Comparison of ENCODE assay signal across 25 mouse cellular contexts in genomic region chr7:24517077-24517476, GRCm38 (mm10). TPM values are rescaled to one million over a fixed set of nuclear protein-coding genes. Genes with fewer than 3 reads are reported as not detected.
DNase-seq lines count a peak whose midpoint lies in the region; ATAC-seq and TF ChIP-seq lines count a peak whose summit lies in the region.
"Had no signal": no experiment of that assay in that cellular context is flagged by ENCODE, and none has a peak within 500 bp of the region (broad histone marks: within the 10 kb centered on the region; RNA-seq: fewer than 3 reads in every experiment).

No protein-coding gene starts in this region.

- intact Hi-C loops in left cerebral cortex, adult 2 months (cut with DNase I) = no loop called here

- ATAC-seq in forebrain, embryonic 15.5 days (replicated peaks) = peak; percentile 6; the same call in 1 of the 2 replicates
- no peak for ATAC-seq in forebrain, embryonic 16.5 days
- ATAC-seq in intestine, embryonic 15.5 days = no peak
- ATAC-seq: lung, postnatal 0 days had no signal

- peaks cover 22% of the 10 kb centered on the region; the same call in 1 of the 2 replicates for H3K36me3 ChIP-seq in forebrain, embryonic 15.5 days
- peaks cover 14% of the 10 kb centered on the region; the same call in 1 of the 2 replicates for H3K36me3 ChIP-seq in forebrain, embryonic 16.5 days (ENCODE audit: control insufficient read depth, insufficient read depth)
- no peaks in the 10 kb centered on the region for H3K36me3 ChIP-seq in ES-Bruce4 (ENCODE audit: control insufficient read depth, insufficient read depth, low read length, poor library complexity, severe bottlenecking)
- H3K36me3 ChIP-seq in intestine, embryonic 15.5 days = no peaks in the 10 kb centered on the region; the same call in 1 of the 2 replicates

- TF ChIP-seq CTCF in left cerebral cortex, adult 2 months (IDR thresholded peaks at IDR 0.05) = no peak
- TF ChIP-seq CTCF in ES-Bruce4 (IDR thresholded peaks at IDR 0.05; ENCODE audit: low read depth, low read length) = no peak
- TF ChIP-seq CTCF in cortical plate, adult 2 months (IDR thresholded peaks at IDR 0.05; ENCODE audit: extremely low read depth, insufficient read depth, low read length) = no peak

- WGBS in forebrain, embryonic 15.5 days = 31% methylated on average over 5 of the region's 5 CpGs
- 35% methylated on average over 5 of the region's 5 CpGs for WGBS in forebrain, embryonic 16.5 days
- 64% methylated on average over 5 of the region's 5 CpGs for WGBS in intestine, embryonic 15.5 days

- TF ChIP-seq POLR2A in ES-Bruce4 (IDR thresholded peaks at IDR 0.05; ENCODE audit: insufficient read depth, low read length) = no peak
- TF ChIP-seq POLR2A in cortical plate, adult 2 months (IDR thresholded peaks at IDR 0.05; ENCODE audit: extremely low read depth, insufficient read depth, low read length) = no peak

- H3K4me3 ChIP-seq in forebrain, embryonic 15.5 days = no peak overlapping the region
- no peak overlapping the region for H3K4me3 ChIP-seq in forebrain, embryonic 16.5 days (replicated peaks; ENCODE audit: low read length)
- no peak overlapping the region for H3K4me3 ChIP-seq in left cerebral cortex, adult 2 months
- H3K4me3 ChIP-seq in ES-Bruce4 (ENCODE audit: low read depth, low read length) = no peak overlapping the region
- H3K4me3 ChIP-seq in cortical plate, adult 2 months (ENCODE audit: insufficient read depth, low read length) = no peak overlapping the region
- no peak overlapping the region for H3K4me3 ChIP-seq in intestine, embryonic 15.5 days (replicated peaks)
- H3K4me3 ChIP-seq: embryonic facial prominence, embryonic 15.5 days had no signal

- TF ChIP-seq EP300 in ES-Bruce4 (IDR thresholded peaks at IDR 0.05; ENCODE audit: insufficient read depth, low read depth, low read length) = peak; percentile 66; the same call in 1 of the 2 replicates

- H3K27me3 ChIP-seq in forebrain, embryonic 15.5 days = no peaks in the 10 kb centered on the region
- no peaks in the 10 kb centered on the region for H3K27me3 ChIP-seq in forebrain, embryonic 16.5 days (replicated peaks; ENCODE audit: control insufficient read depth, insufficient read depth, low read length)
- no peaks in the 10 kb centered on the region for H3K27me3 ChIP-seq in ES-Bruce4 (ENCODE audit: control insufficient read depth, insufficient read depth, low read length, poor library complexity, severe bottlenecking)
- H3K27me3 ChIP-seq in intestine, embryonic 15.5 days (replicated peaks) = no peaks in the 10 kb centered on the region
- H3K27me3 ChIP-seq: embryonic facial prominence, embryonic 15.5 days had no signal

- H3K4me2 ChIP-seq in forebrain, embryonic 15.5 days (replicated peaks) = no peak overlapping the region
- H3K4me2 ChIP-seq in forebrain, embryonic 16.5 days (ENCODE audit: low read length) = no peak overlapping the region
- H3K4me2 ChIP-seq in intestine, embryonic 15.5 days (replicated peaks) = no peak overlapping the region
- H3K4me2 ChIP-seq: embryonic facial prominence, embryonic 15.5 days had no signal

- H3K4me1 ChIP-seq in forebrain, embryonic 15.5 days = peaks cover 14% of the 10 kb centered on the region; the same call in 1 of the 2 replicates
- H3K4me1 ChIP-seq in forebrain, embryonic 16.5 days (replicated peaks; ENCODE audit: control insufficient read depth, insufficient read depth, low read length) = peaks cover 13% of the 10 kb centered on the region
- peaks cover 14% of the 10 kb centered on the region for H3K4me1 ChIP-seq in ES-Bruce4 (ENCODE audit: control insufficient read depth, insufficient read depth, low read length)
- no peaks in the 10 kb centered on the region; the same call in 1 of the 2 replicates for H3K4me1 ChIP-seq in cortical plate, adult 2 months (ENCODE audit: control insufficient read depth, insufficient read depth, low read length)
- no peaks in the 10 kb centered on the region for H3K4me1 ChIP-seq in intestine, embryonic 15.5 days (replicated peaks)

- no peak for DNase-seq in left cerebral cortex, adult 2 months (ENCODE audit: extremely low spot score in 1 of 2, low spot score in 2 of 2)
- no peak for DNase-seq in left cerebral cortex, adult 11 months (ENCODE audit: low spot score)
- no peak for DNase-seq in heart, adult 9 months (ENCODE audit: low spot score in 2 of 2)
- DNase-seq: adrenal gland, adult 8-10 months; cerebellum, adult 9-10 months; gastrocnemius, postnatal 36 days; kidney, postnatal 10 days; left cerebral cortex, postnatal 4 days; liver; thymus, postnatal 25 days had no signal

- peak overlapping the region; percentile 24; the same call in 1 of the 2 replicates for H3K27ac ChIP-seq in forebrain, embryonic 15.5 days (replicated peaks)
- no peak overlapping the region for H3K27ac ChIP-seq in forebrain, embryonic 16.5 days (ENCODE audit: low read length)
- H3K27ac ChIP-seq in left cerebral cortex, adult 2 months = peak overlapping the region; percentile 76
- peak overlapping the region; percentile 55 for H3K27ac ChIP-seq in ES-Bruce4 (ENCODE audit: insufficient read depth, low read length)
- H3K27ac ChIP-seq in cortical plate, adult 2 months (ENCODE audit: insufficient read depth, low read length) = peak overlapping the region; percentile 56; the same call in 1 of the 2 replicates
- no peak overlapping the region for H3K27ac ChIP-seq in intestine, embryonic 15.5 days
- H3K27ac ChIP-seq: embryonic facial prominence, embryonic 15.5 days; stomach, postnatal 0 days had no signal

- no peaks in the 10 kb centered on the region for H3K9me3 ChIP-seq in forebrain, embryonic 15.5 days
- H3K9me3 ChIP-seq in forebrain, embryonic 16.5 days (ENCODE audit: control insufficient read depth, low read length) = no peaks in the 10 kb centered on the region
- H3K9me3 ChIP-seq in ES-Bruce4 (replicated peaks; ENCODE audit: control insufficient read depth, insufficient read depth, low read length, poor library complexity, severe bottlenecking) = no peaks in the 10 kb centered on the region
- no peaks in the 10 kb centered on the region for H3K9me3 ChIP-seq in intestine, embryonic 15.5 days
- H3K9me3 ChIP-seq: embryonic facial prominence, embryonic 15.5 days had no signal

- no peak overlapping the region for H3K9ac ChIP-seq in forebrain, embryonic 15.5 days (replicated peaks)
- no peak overlapping the region for H3K9ac ChIP-seq in forebrain, embryonic 16.5 days (replicated peaks; ENCODE audit: low read depth, low read length)
- H3K9ac ChIP-seq in ES-Bruce4 (ENCODE audit: low read depth, poor library complexity, severe bottlenecking) = no peak overlapping the region
- no peak overlapping the region for H3K9ac ChIP-seq in intestine, embryonic 15.5 days
- H3K9ac ChIP-seq: embryonic facial prominence, embryonic 15.5 days had no signal

RNA-seq across cellular contexts. Expression of gene AC161166.1, which starts 4.8 kb away (rescaled TPM):
- 1.5 and 1.7 TPM in 2 replicates for polyA plus RNA-seq in forebrain, embryonic 15.5 days (2015; fragmentation: Nextera tagmentation; extraction: Ambion mirVana)
- 1.2 and 1.9 TPM in 2 replicates for polyA plus RNA-seq in forebrain, embryonic 16.5 days (2015; fragmentation: Nextera tagmentation; extraction: Ambion mirVana)
- total RNA-seq in left cerebral cortex, adult 2 months (2021) = not detected
- not detected in 2 replicates for polyA plus RNA-seq in ES-Bruce4 (2011; ENCODE audit: insufficient read depth, insufficient read length, low read depth, missing spikeins)
- not detected in 2 replicates for polyA plus RNA-seq in cortical plate, adult 2 months (2012; rRNA removed)
- polyA plus RNA-seq in intestine, embryonic 15.5 days (2015; fragmentation: Nextera tagmentation; extraction: Ambion mirVana) = 0.14 and 0.24 TPM in 2 replicates
- total RNA-seq: adrenal gland, adult 8-10 months; gastrocnemius, postnatal 36 days; heart, adult 8-10 months; hematopoietic stem cell, adult 5-6 weeks; layer of hippocampus, adult 18-20 months; left cerebral cortex, adult 18-20 months; left cerebral cortex, postnatal 4 days had no signal
- polyA plus RNA-seq: kidney, adult 2 months; liver, embryonic 16.5 days had no signal

RNA-seq across cellular contexts. Expression of gene Zfp428, which starts 10.3 kb away (rescaled TPM):
- polyA plus RNA-seq in forebrain, embryonic 15.5 days (2015; fragmentation: Nextera tagmentation; extraction: Ambion mirVana) = 296 and 306 TPM in 2 replicates
- 267 and 282 TPM in 2 replicates for polyA plus RNA-seq in forebrain, embryonic 16.5 days (2015; fragmentation: Nextera tagmentation; extraction: Ambion mirVana)
- 10 to 100 TPM; 45.9 to 46.0 TPM for total RNA-seq in left cerebral cortex, adult 2 months (2021)
- polyA plus RNA-seq in ES-Bruce4 (2011; ENCODE audit: insufficient read depth, insufficient read length, low read depth, missing spikeins) = 12.3 and 13.1 TPM in 2 replicates
- 71.7 and 73.4 TPM in 2 replicates for polyA plus RNA-seq in cortical plate, adult 2 months (2012; rRNA removed)
- 32.0 and 36.6 TPM in 2 replicates for polyA plus RNA-seq in intestine, embryonic 15.5 days (2015; fragmentation: Nextera tagmentation; extraction: Ambion mirVana)

RNA-seq across cellular contexts. Expression of gene Irgq, which starts 13.4 kb away (rescaled TPM):
- polyA plus RNA-seq in forebrain, embryonic 15.5 days (2015; fragmentation: Nextera tagmentation; extraction: Ambion mirVana) = 29.3 and 29.5 TPM in 2 replicates
- 26.4 and 26.5 TPM in 2 replicates for polyA plus RNA-seq in forebrain, embryonic 16.5 days (2015; fragmentation: Nextera tagmentation; extraction: Ambion mirVana)
- total RNA-seq in left cerebral cortex, adult 2 months (2021) = 10 to 100 TPM; 81.6 to 84.3 TPM
- polyA plus RNA-seq in ES-Bruce4 (2011; ENCODE audit: insufficient read depth, insufficient read length, low read depth, missing spikeins) = 7.2 and 8.2 TPM in 2 replicates
- polyA plus RNA-seq in cortical plate, adult 2 months (2012; rRNA removed) = 52.9 and 53.9 TPM in 2 replicates
- polyA plus RNA-seq in intestine, embryonic 15.5 days (2015; fragmentation: Nextera tagmentation; extraction: Ambion mirVana) = 5.3 and 5.7 TPM in 2 replicates

RNA-seq across cellular contexts. Expression of gene Pinlyp, which starts 28.8 kb away (rescaled TPM):
- polyA plus RNA-seq in forebrain, embryonic 15.5 days (2015; fragmentation: Nextera tagmentation; extraction: Ambion mirVana) = 0.52 TPM in 1 of 2 replicates, not detected in the other
- polyA plus RNA-seq in forebrain, embryonic 16.5 days (2015; fragmentation: Nextera tagmentation; extraction: Ambion mirVana) = not detected in 2 replicates
- total RNA-seq in left cerebral cortex, adult 2 months (2021) = not detected
- 1.1 TPM in 1 of 2 replicates, not detected in the other for polyA plus RNA-seq in ES-Bruce4 (2011; ENCODE audit: insufficient read depth, insufficient read length, low read depth, missing spikeins)
- polyA plus RNA-seq in cortical plate, adult 2 months (2012; rRNA removed) = 0.33 TPM in 1 of 2 replicates, not detected in the other
- not detected in 2 replicates for polyA plus RNA-seq in intestine, embryonic 15.5 days (2015; fragmentation: Nextera tagmentation; extraction: Ambion mirVana)
- total RNA-seq: adrenal gland, adult 8-10 months; gastrocnemius, postnatal 36 days; heart, adult 8-10 months; hematopoietic stem cell, adult 5-6 weeks; layer of hippocampus, adult 18-20 months; left cerebral cortex, adult 18-20 months had no signal
- polyA plus RNA-seq: kidney, adult 2 months; liver, embryonic 16.5 days; midbrain, embryonic 14.5 days had no signal

RNA-seq across cellular contexts. Expression of gene Xrcc1, which starts 29.0 kb away (rescaled TPM):
- polyA plus RNA-seq in forebrain, embryonic 15.5 days (2015; fragmentation: Nextera tagmentation; extraction: Ambion mirVana) = 69.8 and 79.5 TPM in 2 replicates
- 79.8 and 80.2 TPM in 2 replicates for polyA plus RNA-seq in forebrain, embryonic 16.5 days (2015; fragmentation: Nextera tagmentation; extraction: Ambion mirVana)
- total RNA-seq in left cerebral cortex, adult 2 months (2021) = 10 to 100 TPM; 32.8 to 39.5 TPM
- 84.8 and 85.8 TPM in 2 replicates for polyA plus RNA-seq in ES-Bruce4 (2011; ENCODE audit: insufficient read depth, insufficient read length, low read depth, missing spikeins)
- 41.6 and 46.2 TPM in 2 replicates for polyA plus RNA-seq in cortical plate, adult 2 months (2012; rRNA removed)
- 79.9 and 101 TPM in 2 replicates for polyA plus RNA-seq in intestine, embryonic 15.5 days (2015; fragmentation: Nextera tagmentation; extraction: Ambion mirVana)

Comparison
In these comparisons a context has a peak if more than half of its experiments do, and no peak if none do; other contexts are left out.
1. H3K27ac ChIP-seq: peak in forebrain, embryonic 15.5 days (single experiment), left cerebral cortex, adult 2 months (single experiment), ES-Bruce4 (single experiment) and cortical plate, adult 2 months (single experiment); none in forebrain, embryonic 16.5 days (single experiment) and intestine, embryonic 15.5 days (single experiment).